Mouse (Mus musculus) forebrain, embryonic 11.5 days (tissue): ENCODE data around the gene R3hdm2. TPM values are rescaled to one million over a fixed set of nuclear protein-coding genes. Genes with fewer than 3 reads are reported as not detected.

Experiments
- ATAC-seq: fragments of 200-750 bp; cut with Nextera tagmentation; replicated peaks from 2 replicates; pipeline ENCODE4 v1.8.0; 2017; ENCODE audit warnings: moderate TSS enrichment; ENCODE audit not compliant: low FRiP score
- DNase-seq: peaks from one replicate; pipeline ENCODE4 v3.0.0-alpha.2; 2017; ENCODE audit warnings: low spot score
- H3K27ac ChIP-seq: fragments of 300-500 bp; sonication (generic); 2 replicates; pipeline ENCODE4 v1.5.1; 2014; ENCODE audit warnings: low read depth, low read length
- H3K27me3 ChIP-seq: fragments of 300-500 bp; sonication (generic); 2 replicates; pipeline ENCODE4 v1.6.1; 2014; ENCODE audit warnings: mild to moderate bottlenecking, low read length, mixed read lengths; ENCODE audit not compliant: control insufficient read depth, insufficient read depth
- H3K36me3 ChIP-seq: fragments of 300-500 bp; sonication (generic); 2 replicates; pipeline ENCODE4 v1.6.1; 2014; ENCODE audit warnings: mild to moderate bottlenecking, low read length, moderate library complexity, mixed read lengths; ENCODE audit not compliant: control insufficient read depth, insufficient read depth
- H3K4me1 ChIP-seq: fragments of 300-500 bp; sonication (generic); replicated peaks from 2 replicates; pipeline ENCODE4 v1.6.1; 2014; ENCODE audit warnings: low read length, mixed read lengths; ENCODE audit not compliant: control insufficient read depth, insufficient read depth
- H3K4me2 ChIP-seq: fragments of 300-500 bp; sonication (generic); 2 replicates; pipeline ENCODE4 v1.6.1; 2014; ENCODE audit warnings: low read depth, mild to moderate bottlenecking, low read length, moderate library complexity, mixed read lengths; ENCODE audit not compliant: severe bottlenecking
- H3K4me3 ChIP-seq: fragments of 300-500 bp; sonication (generic); 2 replicates; pipeline ENCODE4 v1.5.1; 2014; ENCODE audit warnings: low read depth, low read length
- H3K9ac ChIP-seq: fragments of 300-500 bp; sonication (generic); 2 replicates; pipeline ENCODE4 v1.6.1; 2014; ENCODE audit warnings: low read length
- H3K9me3 ChIP-seq: fragments of 300-500 bp; sonication (generic); 2 replicates; pipeline ENCODE4 v1.6.1; 2016; ENCODE audit warnings: low read length, mixed read lengths; ENCODE audit not compliant: control insufficient read depth
- WGBS: fragments of 180-500 bp; shearing (Covaris S2); extraction: QIAGEN DNeasy Blood & Tissue Kit; methylation state at CpG from one replicate; pipeline ENCODE4 v1.1.7; 2014; 5-methylcytosine and 5-hydroxymethylcytosine counted together
- polyA plus RNA-seq: library from polyadenylated mRNA; unstranded; fragments of >200 nt; fragmentation: Nextera tagmentation; extraction: Ambion mirVana; gene quantifications from 2 replicates; pipeline ENCODE4 v1.2.1, GENCODE M21; 2014

Gene R3hdm2
- polyA plus RNA-seq, 1 experiment from 2014 or later = 44.6 TPM

GRCm38 (mm10) chr10:127548236-127548635 lies 168.1 kb downstream of the R3hdm2 start:
- no peak overlapping the region for H3K27ac ChIP-seq
- ATAC-seq (no peak), DNase-seq (no peak)
- no peaks in the 10 kb centered on the region for H3K4me1 ChIP-seq
- H3K9me3 ChIP-seq = no peaks in the 10 kb centered on the region
- 94% methylated on average over 15 of the region's 15 CpGs for WGBS
- H3K4me2 ChIP-seq = no peak overlapping the region
- H3K27me3 ChIP-seq = no peaks in the 10 kb centered on the region
- H3K4me3 ChIP-seq = no peak overlapping the region
- peaks cover 18% of the 10 kb centered on the region for H3K36me3 ChIP-seq
- H3K9ac ChIP-seq = no peak overlapping the region

Other genes starting within 250 kb of the R3hdm2 start
- gene B4galnt1, start 215.1 kb upstream of the R3hdm2 start, polyA plus RNA-seq = 7.8 and 8.4 TPM in 2 replicates
- gene Slc26a10, start 199.7 kb upstream of the R3hdm2 start, polyA plus RNA-seq = 0.93 and 1.1 TPM in 2 replicates
- gene Arhgef25, start 190.2 kb upstream of the R3hdm2 start, polyA plus RNA-seq = 31.6 and 33.5 TPM in 2 replicates
- gene Dtx3, start 184.6 kb upstream of the R3hdm2 start, polyA plus RNA-seq = 157 and 170 TPM in 2 replicates
- gene Pip4k2c, start 168.7 kb upstream of the R3hdm2 start, polyA plus RNA-seq = 16.4 and 17.2 TPM in 2 replicates
- 21.7 and 23.6 TPM in 2 replicates for gene Kif5a, start 117.0 kb upstream of the R3hdm2 start, polyA plus RNA-seq
- gene Dctn2, start 114.0 kb upstream of the R3hdm2 start, polyA plus RNA-seq = 202 and 207 TPM in 2 replicates
- gene Mbd6, start 91.3 kb upstream of the R3hdm2 start, polyA plus RNA-seq = 22.6 and 24.0 TPM in 2 replicates
- 191 and 195 TPM in 2 replicates for gene Mars, start 68.5 kb upstream of the R3hdm2 start, polyA plus RNA-seq
- 0.88 and 1.7 TPM in 2 replicates for gene Arhgap9, start 58.4 kb upstream of the R3hdm2 start, polyA plus RNA-seq
- gene Gli1, start 38.4 kb upstream of the R3hdm2 start, polyA plus RNA-seq = 6.1 and 6.5 TPM in 2 replicates
- gene Inhbe, start 25.9 kb upstream of the R3hdm2 start, polyA plus RNA-seq = 0.05 and 0.07 TPM in 2 replicates
- gene Inhbc, start 9.9 kb upstream of the R3hdm2 start, polyA plus RNA-seq = not detected in 2 replicates
- gene Stac3, start 121.4 kb downstream of the R3hdm2 start, polyA plus RNA-seq = not detected in 2 replicates
- 5.9 and 6.1 TPM in 2 replicates for gene Ndufa4l2, start 134.6 kb downstream of the R3hdm2 start, polyA plus RNA-seq
- gene Shmt2, start 142.1 kb downstream of the R3hdm2 start, polyA plus RNA-seq = 112 and 123 TPM in 2 replicates
- gene Nxph4, start 154.2 kb downstream of the R3hdm2 start, polyA plus RNA-seq = 37.6 and 40.4 TPM in 2 replicates
- gene Lrp1, start 240.8 kb downstream of the R3hdm2 start, polyA plus RNA-seq = 71.2 and 75.0 TPM in 2 replicates